Mouse (Mus musculus): Measurements from ENCODE around the gene Tnfrsf1b. TPM values are rescaled to one million over a fixed set of nuclear protein-coding genes. Genes with fewer than 3 reads are reported as not detected.

The Tnfrsf1b gene
- polyA plus RNA-seq, 1 experiment from 2014 or later = 9.4 TPM

DNA sequence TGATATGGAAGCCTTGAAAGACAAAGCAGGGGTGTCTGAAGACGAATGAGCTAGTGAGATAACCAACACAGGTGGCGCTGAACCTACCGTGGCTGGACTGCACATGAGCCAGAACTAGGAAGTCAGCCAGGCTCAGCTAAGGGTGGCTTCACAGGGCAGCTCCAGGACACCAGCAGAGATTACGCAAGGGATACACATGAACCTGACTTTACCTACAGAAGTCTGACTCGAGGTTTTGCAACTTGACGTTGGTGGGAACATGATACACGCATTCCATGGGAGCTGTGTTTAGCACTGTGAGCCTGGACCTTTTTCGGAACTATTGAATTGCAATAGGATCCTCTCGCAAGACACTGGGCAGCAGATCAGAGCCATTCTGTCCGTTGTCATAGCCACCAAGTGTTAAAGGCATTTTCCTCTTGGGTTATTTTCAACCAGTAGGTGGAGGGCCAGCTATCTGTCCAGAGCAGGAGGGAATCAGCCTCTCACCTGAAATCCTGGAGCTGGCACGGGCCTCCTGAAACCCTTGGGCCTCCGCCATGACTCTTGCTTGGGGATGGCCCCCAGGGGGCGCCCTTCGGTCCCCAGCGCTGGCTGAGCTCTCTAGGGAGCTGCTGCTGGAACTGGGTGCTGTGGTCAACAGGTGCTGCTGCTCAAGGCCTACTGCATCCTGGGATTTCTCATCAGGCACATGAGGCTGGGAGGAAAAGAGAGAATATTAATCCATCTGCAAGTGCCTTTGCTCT, 27.3 kb downstream of the Tnfrsf1b start:
- ATAC-seq = peak; percentile 85
- peak; percentile 75 for DNase-seq
- Histone ChIP-seq H3K4me1 (ENCODE audit: insufficient read depth) (peaks cover 19% of the 10 kb centered on the region), H3K27me3 (ENCODE audit: insufficient read depth, low read length) (no peaks in the 10 kb centered on the region), H3K36me3 (replicated peaks; ENCODE audit: insufficient read depth, low read length) (peaks cover 45% of the 10 kb centered on the region), H3K4me3 (ENCODE audit: low read depth, low read length) (no peak overlapping the region), H3K27ac (ENCODE audit: low read depth) (peak overlapping the region; percentile 78), H3K9ac (replicated peaks) (no peak overlapping the region), H3K4me2 (ENCODE audit: low read depth, low read length) (no peak overlapping the region), H3K9me3 (ENCODE audit: low read length) (no peaks in the 10 kb centered on the region)
- WGBS (ENCODE audit: insufficient replicate concordance) = 48% methylated on average over 15 of the region's 15 CpGs
- TF ChIP-seq CTCF (IDR thresholded peaks at IDR 0.05; ENCODE audit: low read depth) (peak; percentile 80), EP300 (IDR thresholded peaks at IDR 0.05; ENCODE audit: low read depth) (peak; percentile 65)

DNA sequence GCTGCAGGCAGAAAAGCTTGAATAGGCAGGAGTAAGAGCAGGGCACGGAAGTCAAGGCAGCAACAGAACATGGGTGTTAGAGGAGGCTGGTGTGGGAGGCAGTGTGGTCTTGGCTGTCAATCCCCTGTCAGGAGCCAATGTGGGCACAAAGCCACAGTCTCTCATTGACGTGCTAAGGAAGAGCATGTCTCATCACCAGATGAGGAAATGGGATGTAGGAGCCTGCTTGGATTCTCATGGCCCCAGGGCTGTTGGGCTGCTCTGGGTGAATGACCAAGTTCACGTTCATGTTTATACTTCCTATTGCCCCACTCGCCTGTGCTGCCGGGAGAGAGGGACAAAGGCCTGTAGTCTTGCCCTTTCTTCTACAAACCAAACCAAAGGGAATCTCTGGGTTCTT, 28.8 kb downstream of the Tnfrsf1b start:
- Histone ChIP-seq H3K27ac (ENCODE audit: low read depth) (peak overlapping the region; percentile 78), H3K9ac (replicated peaks) (no peak overlapping the region), H3K4me1 (ENCODE audit: insufficient read depth) (peaks cover 19% of the 10 kb centered on the region), H3K9me3 (ENCODE audit: low read length) (no peaks in the 10 kb centered on the region), H3K36me3 (replicated peaks; ENCODE audit: insufficient read depth, low read length) (peaks cover 38% of the 10 kb centered on the region), H3K4me2 (ENCODE audit: low read depth, low read length) (no peak overlapping the region), H3K4me3 (ENCODE audit: low read depth, low read length) (no peak overlapping the region), H3K27me3 (ENCODE audit: insufficient read depth, low read length) (no peaks in the 10 kb centered on the region)
- DNase-seq (no peak), ATAC-seq (no peak)
- TF ChIP-seq EP300 (IDR thresholded peaks at IDR 0.05; ENCODE audit: low read depth) = no peak
- no peak for TF ChIP-seq CTCF (IDR thresholded peaks at IDR 0.05; ENCODE audit: low read depth)
- WGBS (ENCODE audit: insufficient replicate concordance) = 61% methylated on average over 5 of the region's 5 CpGs

DNA sequence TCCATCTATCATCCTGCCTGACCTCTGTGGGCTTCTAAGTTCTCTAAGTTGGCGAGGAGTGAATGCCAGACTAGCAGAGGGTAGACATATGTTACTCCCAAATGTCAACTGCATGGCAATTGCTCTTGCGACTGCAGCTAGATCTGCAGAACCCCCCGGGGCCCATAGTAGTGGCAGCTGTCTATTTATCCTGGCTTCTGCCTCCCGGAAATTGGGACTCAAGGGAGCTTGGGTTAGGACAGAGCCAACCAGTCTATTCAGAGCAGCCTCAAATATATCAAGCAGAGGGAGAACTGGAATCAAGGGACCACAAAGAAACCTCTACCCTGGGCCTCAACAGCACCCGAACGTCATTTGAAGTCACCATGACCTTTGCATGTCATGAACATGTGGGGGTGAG, 29.6 kb downstream of the Tnfrsf1b start:
- ATAC-seq (no peak), DNase-seq (no peak)
- Histone ChIP-seq H3K4me3 (ENCODE audit: low read depth, low read length) (no peak overlapping the region), H3K36me3 (replicated peaks; ENCODE audit: insufficient read depth, low read length) (peaks cover 32% of the 10 kb centered on the region), H3K9me3 (ENCODE audit: low read length) (no peaks in the 10 kb centered on the region), H3K4me2 (ENCODE audit: low read depth, low read length) (no peak overlapping the region), H3K27me3 (ENCODE audit: insufficient read depth, low read length) (no peaks in the 10 kb centered on the region), H3K27ac (ENCODE audit: low read depth) (no peak overlapping the region), H3K9ac (replicated peaks) (no peak overlapping the region), H3K4me1 (ENCODE audit: insufficient read depth) (peaks cover 16% of the 10 kb centered on the region)
- WGBS (ENCODE audit: insufficient replicate concordance) = 79% methylated on average over 6 of the region's 6 CpGs
- no peak for TF ChIP-seq CTCF (IDR thresholded peaks at IDR 0.05; ENCODE audit: low read depth)
- no peak for TF ChIP-seq EP300 (IDR thresholded peaks at IDR 0.05; ENCODE audit: low read depth)

- 74% methylated on average over 2 of the region's 2 CpGs for WGBS (ENCODE audit: insufficient replicate concordance)
- Histone ChIP-seq H3K4me3 (ENCODE audit: low read depth, low read length) (no peak overlapping the region), H3K4me2 (ENCODE audit: low read depth, low read length) (no peak overlapping the region), H3K9me3 (ENCODE audit: low read length) (no peaks in the 10 kb centered on the region), H3K4me1 (ENCODE audit: insufficient read depth) (peaks cover 10% of the 10 kb centered on the region), H3K9ac (replicated peaks) (no peak overlapping the region), H3K27ac (ENCODE audit: low read depth) (no peak overlapping the region), H3K36me3 (replicated peaks; ENCODE audit: insufficient read depth, low read length) (peaks cover 30% of the 10 kb centered on the region), H3K27me3 (ENCODE audit: insufficient read depth, low read length) (no peaks in the 10 kb centered on the region)
- ATAC-seq = no peak
- no peak for TF ChIP-seq CTCF (IDR thresholded peaks at IDR 0.05; ENCODE audit: low read depth)
- TF ChIP-seq EP300 (IDR thresholded peaks at IDR 0.05; ENCODE audit: low read depth) = no peak
- DNase-seq = no peak
These were observed 31.3 kb downstream of the Tnfrsf1b start for GRCm38 (mm10) chr4:145215396-145215795.

- ATAC-seq = no peak
These were observed 31.9 kb downstream of the Tnfrsf1b start for GRCm38 (mm10) chr4:145214786-145215174.

DNA sequence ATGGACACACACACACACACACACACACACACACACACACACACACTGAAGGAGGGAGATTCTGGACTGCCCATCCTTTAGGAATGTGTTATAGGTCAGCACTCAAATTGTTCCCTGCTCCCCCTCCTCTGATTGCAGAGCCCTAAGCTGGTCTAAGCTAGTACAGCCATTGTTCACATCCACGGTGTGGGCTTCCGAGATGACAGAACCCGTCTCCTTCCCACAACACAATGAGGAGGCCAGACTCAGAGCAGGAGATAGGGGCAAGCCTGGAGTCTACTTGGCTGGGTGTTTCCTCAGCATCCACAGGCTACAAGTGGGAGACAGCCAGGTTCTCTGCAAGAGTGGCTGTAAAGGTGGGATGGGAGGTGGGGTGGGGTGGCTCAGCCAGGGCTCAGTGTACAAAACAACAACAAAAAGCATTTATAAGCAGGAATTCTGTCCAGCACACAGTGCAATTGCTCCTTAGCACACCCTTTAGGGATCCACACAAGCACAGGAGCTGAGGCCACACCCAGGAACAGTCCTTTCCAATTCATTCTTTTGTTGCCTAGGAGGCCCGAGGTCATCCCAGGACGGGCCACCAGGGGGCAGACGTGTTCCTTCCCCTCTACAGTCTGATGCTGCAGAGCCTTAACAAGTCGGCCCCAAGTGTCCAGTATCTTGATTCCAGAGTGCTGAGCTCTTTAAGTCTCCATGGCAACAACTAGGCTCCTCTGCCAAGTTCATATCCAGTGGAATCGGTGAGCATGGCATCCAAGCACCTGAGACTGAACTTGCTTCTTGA, 32.5 kb downstream of the Tnfrsf1b start:
- no peak overlapping the region for H3K9ac ChIP-seq (replicated peaks)
- 34% methylated on average over 8 of the region's 8 CpGs for WGBS (ENCODE audit: insufficient replicate concordance)
- peaks cover 8% of the 10 kb centered on the region for H3K4me1 ChIP-seq (ENCODE audit: insufficient read depth)
- no peaks in the 10 kb centered on the region for H3K27me3 ChIP-seq (ENCODE audit: insufficient read depth, low read length)
- peak; percentile 91 for DNase-seq
- H3K4me3 ChIP-seq (ENCODE audit: low read depth, low read length) = no peak overlapping the region
- no peak overlapping the region for H3K4me2 ChIP-seq (ENCODE audit: low read depth, low read length)
- TF ChIP-seq CTCF (IDR thresholded peaks at IDR 0.05; ENCODE audit: low read depth) = peak; percentile 98
- no peak for TF ChIP-seq EP300 (IDR thresholded peaks at IDR 0.05; ENCODE audit: low read depth)
- H3K27ac ChIP-seq (ENCODE audit: low read depth) = no peak overlapping the region
- peak; percentile 35 for ATAC-seq
- H3K36me3 ChIP-seq (replicated peaks; ENCODE audit: insufficient read depth, low read length) = peaks cover 29% of the 10 kb centered on the region
- H3K9me3 ChIP-seq (ENCODE audit: low read length) = no peaks in the 10 kb centered on the region

More at GRCm38 (mm10) chr4:145214786-145215174, 31.9 kb downstream of the Tnfrsf1b start:
- Histone ChIP-seq H3K4me3 (ENCODE audit: low read depth, low read length) (no peak overlapping the region), H3K4me1 (ENCODE audit: insufficient read depth) (peaks cover 8% of the 10 kb centered on the region), H3K27me3 (ENCODE audit: insufficient read depth, low read length) (no peaks in the 10 kb centered on the region), H3K9ac (replicated peaks) (no peak overlapping the region), H3K27ac (ENCODE audit: low read depth) (0 out of 2 replicates have a peak overlapping the region, but pooled peaks have one; percentile 29), H3K4me2 (ENCODE audit: low read depth, low read length) (no peak overlapping the region), H3K36me3 (replicated peaks; ENCODE audit: insufficient read depth, low read length) (peaks cover 29% of the 10 kb centered on the region), H3K9me3 (ENCODE audit: low read length) (no peaks in the 10 kb centered on the region)
- no peak for DNase-seq
- 54% methylated on average over 6 of the region's 6 CpGs for WGBS (ENCODE audit: insufficient replicate concordance)
- TF ChIP-seq CTCF (IDR thresholded peaks at IDR 0.05; ENCODE audit: low read depth) (no peak), EP300 (IDR thresholded peaks at IDR 0.05; ENCODE audit: low read depth) (no peak)
